Mouse (Mus musculus) erythroblast, adult 5-6 weeks (primary cell): ENCODE data around the gene Cd274. TPM values are rescaled to one million over a fixed set of nuclear protein-coding genes. Genes with fewer than 3 reads are reported as not detected.

Experiments
- ATAC-seq: replicated peaks from 2 replicates; pipeline ENCODE4 v1.8.0; 2016; ENCODE audit warnings: moderate number of reproducible peaks, mild to moderate bottlenecking, moderate TSS enrichment, inconsistent platforms; ENCODE audit not compliant: poor library complexity, low FRiP score, severe bottlenecking
- total RNA-seq, 2 experiments: library from RNA; stranded (forward) in 1 of 2; stranded (reverse) in 1 of 2; fragments of 150-400 nt in 1 of 2; fragments of 200-764, 138-1000 nt in 1 of 2; gene quantifications; 2 replicates each; pipeline versions ENCODE4 v1.2.3 to v1.2.4; 2015 to 2017; ENCODE audit warnings: low replicate concordance in 2 of 2

The Cd274 gene
- total RNA-seq, 2 experiments from 2014 or later: 0.58 to 4.6 TPM

- no peak for ATAC-seq
Observed at GRCm38 (mm10) chr19:29418661-29419115, 51.4 kb downstream of the Cd274 start.

- no peak for ATAC-seq
Observed at GRCm38 (mm10) chr19:29419506-29419905, 52.3 kb downstream of the Cd274 start.

GRCm38 (mm10) chr19:29419946-29420345 lies 52.7 kb downstream of the Cd274 start:
- ATAC-seq: no peak

GRCm38 (mm10) chr19:29420397-29420796 lies 53.1 kb downstream of the Cd274 start:
- no peak for ATAC-seq

GRCm38 (mm10) chr19:29422013-29422645 lies 54.9 kb downstream of the Cd274 start:
- ATAC-seq: no peak

- ATAC-seq: no peak
Observed at GRCm38 (mm10) chr19:29422796-29423195, 55.5 kb downstream of the Cd274 start.

- no peak for ATAC-seq
Observed at GRCm38 (mm10) chr19:29430516-29430915, 63.3 kb downstream of the Cd274 start.

GRCm38 (mm10) chr19:29430953-29431352 lies 63.7 kb downstream of the Cd274 start:
- ATAC-seq: no peak

- ATAC-seq: no peak
Observed at GRCm38 (mm10) chr19:29436793-29437479, 69.7 kb downstream of the Cd274 start.

Other genes with a start within 250 kb of the Cd274 start
- 37.7 and 41.6 TPM in 2 replicates for gene Jak2, start 115.6 kb upstream of the Cd274 start, total RNA-seq (2015; ENCODE audit: low replicate concordance)
- 49.8 and 64.0 TPM in 2 replicates for gene Jak2, start 115.6 kb upstream of the Cd274 start, total RNA-seq (2017; ENCODE audit: low replicate concordance)
- gene Insl6, start 42.1 kb upstream of the Cd274 start, total RNA-seq (2015; ENCODE audit: low replicate concordance): not detected in 2 replicates
- gene Insl6, start 42.1 kb upstream of the Cd274 start, total RNA-seq (2017; ENCODE audit: low replicate concordance): not detected in 2 replicates
- gene Rln1, start 32.8 kb upstream of the Cd274 start, total RNA-seq (2015; ENCODE audit: low replicate concordance): not detected in 2 replicates
- not detected in 2 replicates for gene Rln1, start 32.8 kb upstream of the Cd274 start, total RNA-seq (2017; ENCODE audit: low replicate concordance)
- gene Plgrkt, start 65 bp upstream of the Cd274 start, total RNA-seq (2015; ENCODE audit: low replicate concordance): 61.0 and 81.7 TPM in 2 replicates
- gene Plgrkt, start 65 bp upstream of the Cd274 start, total RNA-seq (2017; ENCODE audit: low replicate concordance): 38.1 and 73.6 TPM in 2 replicates
- gene Pdcd1lg2, start 43.5 kb downstream of the Cd274 start, total RNA-seq (2015; ENCODE audit: low replicate concordance): not detected in 2 replicates
- gene Pdcd1lg2, start 43.5 kb downstream of the Cd274 start, total RNA-seq (2017; ENCODE audit: low replicate concordance): 0.42 TPM in 1 of 2 replicates, not detected in the other
- gene Ric1, start 154.8 kb downstream of the Cd274 start, total RNA-seq (2015; ENCODE audit: low replicate concordance): 1.7 and 6.1 TPM in 2 replicates
- 4.6 and 4.7 TPM in 2 replicates for gene Ric1, start 154.8 kb downstream of the Cd274 start, total RNA-seq (2017; ENCODE audit: low replicate concordance)